Mouse (Mus musculus) embryonic facial prominence, embryonic 12.5 days (tissue): Measurements from ENCODE around the gene Ltc4s. TPM values are rescaled to one million over a fixed set of nuclear protein-coding genes. Genes with fewer than 3 reads are reported as not detected.

ENCODE experiments used
- ATAC-seq: fragments of 200-750 bp; cut with Nextera tagmentation; 2 replicates; pipeline ENCODE4 v1.8.0; 2017; ENCODE audit not compliant: insufficient number of reproducible peaks, insufficient read depth, low FRiP score, low TSS enrichment
- H3K27ac ChIP-seq: fragments of 300-500 bp; sonication (generic); 2 replicates; pipeline ENCODE4 v1.5.1; 2016; ENCODE audit warnings: mild to moderate bottlenecking
- H3K27me3 ChIP-seq: fragments of 300-500 bp; sonication (generic); 2 replicates; pipeline ENCODE4 v1.6.1; 2016; ENCODE audit warnings: mild to moderate bottlenecking, moderate library complexity
- H3K36me3 ChIP-seq: fragments of 300-500 bp; sonication (generic); 2 replicates; pipeline ENCODE4 v1.6.1; 2016; ENCODE audit warnings: mild to moderate bottlenecking
- H3K4me1 ChIP-seq: fragments of 300-500 bp; sonication (generic); 2 replicates; pipeline ENCODE4 v1.6.1; 2016
- H3K4me2 ChIP-seq: fragments of 300-500 bp; sonication (generic); replicated peaks from 2 replicates; pipeline ENCODE4 v1.6.1; 2016; ENCODE audit warnings: mild to moderate bottlenecking, moderate library complexity
- H3K4me3 ChIP-seq: fragments of 300-500 bp; sonication (generic); 2 replicates; pipeline ENCODE4 v1.5.1; 2016; ENCODE audit warnings: mild to moderate bottlenecking
- H3K9ac ChIP-seq: fragments of 300-500 bp; sonication (generic); 2 replicates; pipeline ENCODE4 v1.6.1; 2016; ENCODE audit warnings: mild to moderate bottlenecking, moderate library complexity
- H3K9me3 ChIP-seq: fragments of 300-500 bp; sonication (generic); 2 replicates; pipeline ENCODE4 v1.6.1; 2016; ENCODE audit warnings: mild to moderate bottlenecking, moderate library complexity
- WGBS: fragments of 180-500 bp; shearing (Covaris S2); methylation state at CpG from one replicate; pipeline ENCODE4 v1.1.7; 2016; 5-methylcytosine and 5-hydroxymethylcytosine counted together
- polyA plus RNA-seq: library from polyadenylated mRNA; unstranded; fragments of >200 nt; fragmentation: Nextera tagmentation; extraction: Ambion mirVana; gene quantifications from 2 replicates; pipeline ENCODE4 v1.2.1, GENCODE M21; 2016

Gene Ltc4s
- polyA plus RNA-seq, 1 experiment from 2014 or later, result 0.74 TPM

GRCm38 (mm10) chr11:50245269-50245668 is 6.9 kb upstream of the Ltc4s start:
- H3K4me3 ChIP-seq, result no peak overlapping the region
- H3K4me1 ChIP-seq, result no peaks in the 10 kb centered on the region
- no peaks in the 10 kb centered on the region for H3K27me3 ChIP-seq
- no peak overlapping the region for H3K27ac ChIP-seq
- no peak overlapping the region for H3K4me2 ChIP-seq
- H3K9me3 ChIP-seq, result no peaks in the 10 kb centered on the region
- 72% methylated on average over 5 of the region's 5 CpGs for WGBS
- H3K36me3 ChIP-seq, result no peaks in the 10 kb centered on the region
- ATAC-seq, result no peak
- H3K9ac ChIP-seq, result no peak overlapping the region

- no peaks in the 10 kb centered on the region for H3K36me3 ChIP-seq
- no peaks in the 10 kb centered on the region for H3K9me3 ChIP-seq
- no peak for ATAC-seq
- no peak overlapping the region for H3K4me3 ChIP-seq
- 76% methylated on average over 6 of the region's 6 CpGs for WGBS
- no peaks in the 10 kb centered on the region for H3K4me1 ChIP-seq
- H3K27me3 ChIP-seq, result peaks cover 2% of the 10 kb centered on the region
- H3K9ac ChIP-seq, result no peak overlapping the region
- no peak overlapping the region for H3K4me2 ChIP-seq
- H3K27ac ChIP-seq, result no peak overlapping the region
Observed at GRCm38 (mm10) chr11:50243926-50244325, 5.5 kb upstream of the Ltc4s start.

GRCm38 (mm10) chr11:50240235-50240911 is 2.0 kb upstream of the Ltc4s start:
- no peak overlapping the region for H3K4me2 ChIP-seq
- H3K9me3 ChIP-seq, result no peaks in the 10 kb centered on the region
- no peak for ATAC-seq
- H3K36me3 ChIP-seq, result 0 out of 2 replicates have a peak, but pooled peaks cover under 1% of the 10 kb centered on the region
- no peak overlapping the region for H3K4me3 ChIP-seq
- H3K27me3 ChIP-seq, result peaks cover 27% of the 10 kb centered on the region
- H3K4me1 ChIP-seq, result 0 out of 2 replicates have a peak, but pooled peaks cover 12% of the 10 kb centered on the region
- H3K9ac ChIP-seq, result no peak overlapping the region
- WGBS, result 83% methylated on average over 7 of the region's 7 CpGs
- no peak overlapping the region for H3K27ac ChIP-seq

- H3K9ac ChIP-seq, result no peak overlapping the region
- H3K4me3 ChIP-seq, result no peak overlapping the region
- no peak for ATAC-seq
- peaks cover 13% of the 10 kb centered on the region for H3K36me3 ChIP-seq
- H3K4me2 ChIP-seq, result no peak overlapping the region
- H3K9me3 ChIP-seq, result no peaks in the 10 kb centered on the region
- WGBS, result 86% methylated on average over 9 of the region's 9 CpGs
- H3K27ac ChIP-seq, result no peak overlapping the region
- 0 out of 2 replicates have a peak, but pooled peaks cover 12% of the 10 kb centered on the region for H3K4me1 ChIP-seq
- peaks cover 27% of the 10 kb centered on the region for H3K27me3 ChIP-seq
Observed at GRCm38 (mm10) chr11:50238821-50239791, 690 bp upstream of the Ltc4s start.

GRCm38 (mm10) chr11:50236937-50237835 is 1.2 kb downstream of the Ltc4s start:
- peak; percentile 6; the same call in 1 of the 2 replicates for ATAC-seq
- Histone ChIP-seq H3K4me3 (peak overlapping the region; percentile 64), H3K4me1 (0 out of 2 replicates have a peak, but pooled peaks cover 12% of the 10 kb centered on the region), H3K36me3 (peaks cover 33% of the 10 kb centered on the region), H3K4me2 (peak overlapping the region; percentile 93), H3K27me3 (peaks cover 27% of the 10 kb centered on the region), H3K27ac (no peak overlapping the region), H3K9me3 (no peaks in the 10 kb centered on the region), H3K9ac (peak overlapping the region; percentile 52; the same call in 1 of the 2 replicates)
- 1% methylated on average over 66 of the region's 66 CpGs for WGBS

- ATAC-seq, result peak; percentile 74
- Histone ChIP-seq H3K4me1 (0 out of 2 replicates have a peak, but pooled peaks cover 12% of the 10 kb centered on the region), H3K27ac (no peak overlapping the region), H3K36me3 (peaks cover 36% of the 10 kb centered on the region), H3K4me2 (peak overlapping the region; percentile 93), H3K27me3 (peaks cover 27% of the 10 kb centered on the region), H3K9ac (peak overlapping the region; percentile 52; the same call in 1 of the 2 replicates), H3K9me3 (no peaks in the 10 kb centered on the region), H3K4me3 (peak overlapping the region; percentile 64)
- WGBS, result 0% methylated on average over 24 of the region's 27 CpGs
Observed at GRCm38 (mm10) chr11:50236540-50236936, 1.9 kb downstream of the Ltc4s start.

GRCm38 (mm10) chr11:50234606-50235005 is 3.8 kb downstream of the Ltc4s start:
- 93% methylated on average over 24 of the region's 25 CpGs for WGBS
- peaks cover 33% of the 10 kb centered on the region for H3K27me3 ChIP-seq

GRCm38 (mm10) chr11:50233993-50234392 is 4.4 kb downstream of the Ltc4s start:
- H3K27me3 ChIP-seq, result peaks cover 31% of the 10 kb centered on the region
- no peaks in the 10 kb centered on the region for H3K9me3 ChIP-seq
- no peak overlapping the region for H3K4me3 ChIP-seq
- H3K36me3 ChIP-seq, result peaks cover 36% of the 10 kb centered on the region
- H3K4me2 ChIP-seq, result no peak overlapping the region
- WGBS, result 81% methylated on average over 11 of the region's 11 CpGs
- no peak overlapping the region for H3K27ac ChIP-seq
- ATAC-seq, result no peak
- H3K9ac ChIP-seq, result no peak overlapping the region
- H3K4me1 ChIP-seq, result peaks cover 20% of the 10 kb centered on the region

More at GRCm38 (mm10) chr11:50234606-50235005, 3.8 kb downstream of the Ltc4s start:
- peaks cover 18% of the 10 kb centered on the region for H3K4me1 ChIP-seq
- no peak overlapping the region for H3K27ac ChIP-seq
- peaks cover 36% of the 10 kb centered on the region for H3K36me3 ChIP-seq
- H3K4me3 ChIP-seq, result no peak overlapping the region
- H3K9me3 ChIP-seq, result no peaks in the 10 kb centered on the region
- no peak overlapping the region for H3K9ac ChIP-seq
- H3K4me2 ChIP-seq, result no peak overlapping the region
- ATAC-seq, result no peak

GRCm38 (mm10) chr11:50233022-50233421 is 5.4 kb downstream of the Ltc4s start:
- Histone ChIP-seq H3K36me3 (peaks cover 36% of the 10 kb centered on the region), H3K9me3 (no peaks in the 10 kb centered on the region), H3K4me3 (no peak overlapping the region), H3K4me2 (no peak overlapping the region), H3K27ac (no peak overlapping the region), H3K27me3 (peaks cover 22% of the 10 kb centered on the region), H3K4me1 (peaks cover 29% of the 10 kb centered on the region), H3K9ac (no peak overlapping the region)
- no peak for ATAC-seq
- 94% methylated on average over 13 of the region's 13 CpGs for WGBS

GRCm38 (mm10) chr11:50231411-50231810 is 7.0 kb downstream of the Ltc4s start:
- peaks cover 31% of the 10 kb centered on the region for H3K4me1 ChIP-seq
- H3K4me3 ChIP-seq, result no peak overlapping the region
- no peak for ATAC-seq
- H3K9me3 ChIP-seq, result no peaks in the 10 kb centered on the region
- no peak overlapping the region for H3K27ac ChIP-seq
- H3K9ac ChIP-seq, result no peak overlapping the region
- 20% methylated on average over 8 of the region's 8 CpGs for WGBS
- H3K36me3 ChIP-seq, result peaks cover 36% of the 10 kb centered on the region
- H3K27me3 ChIP-seq, result peaks cover 6% of the 10 kb centered on the region; the same call in 1 of the 2 replicates
- H3K4me2 ChIP-seq, result peak overlapping the region; percentile 48; the same call in 1 of the 2 replicates
